Mouse (Mus musculus): ENCODE results near the gene Ankrd50.

DNA sequence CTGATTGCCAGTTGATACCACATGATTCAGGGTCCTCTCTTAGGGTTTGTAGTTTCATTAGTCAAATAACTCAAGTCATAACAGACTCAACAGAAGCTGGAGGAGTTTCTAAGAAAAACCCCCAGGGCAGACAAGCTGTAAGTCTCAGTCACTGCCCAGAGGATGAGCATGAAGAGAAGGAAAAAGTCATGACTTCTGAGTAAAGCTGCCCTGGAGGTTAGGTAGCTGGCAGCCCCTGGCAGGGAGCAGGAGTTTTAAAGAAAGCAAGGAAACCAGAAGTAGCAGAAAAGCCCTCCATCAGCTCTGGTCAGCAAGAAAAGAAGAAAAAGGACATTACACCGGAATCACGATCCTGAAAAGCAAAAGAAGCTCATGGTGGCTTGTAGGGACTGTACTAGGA is 50.2 kb downstream of the Ankrd50 start:
- TF ChIP-seq POLR2A (IDR thresholded peaks at IDR 0.05; ENCODE audit: low read depth, low read length) (no peak), CTCF (conservative IDR thresholded peaks at IDR 0.05; ENCODE audit: insufficient read depth, insufficient read length, low read depth, low read length) (no peak)
